Mouse (Mus musculus): ENCODE data around the gene Serpina9. TPM values are rescaled to one million over a fixed set of nuclear protein-coding genes. Genes with fewer than 3 reads are reported as not detected.

Gene Serpina9
- polyA plus RNA-seq, 1 experiment from 2014 or later: not detected

DNA sequence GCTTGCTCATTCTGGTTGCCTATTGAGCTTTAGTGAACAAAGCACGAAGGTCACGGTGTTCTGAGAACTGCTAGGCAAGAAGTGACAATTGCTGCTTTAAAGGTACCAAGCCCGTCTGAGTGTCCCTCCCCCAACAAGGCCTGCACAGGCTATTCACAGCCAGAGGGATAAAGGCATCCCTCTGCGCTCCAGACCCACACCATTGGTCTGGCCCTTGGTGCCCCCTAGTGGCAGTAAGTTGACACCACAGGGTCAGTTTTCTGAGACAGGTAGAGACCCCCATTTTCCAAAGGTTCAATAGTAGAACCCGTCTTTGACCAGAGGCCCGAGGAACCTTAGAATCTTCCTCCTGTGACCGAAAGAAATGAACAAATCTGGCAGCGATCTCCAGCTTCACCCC, 16.4 kb upstream of the Serpina9 start:
- Histone ChIP-seq H3K9me3 (no peaks in the 10 kb centered on the region), H3K4me3 (replicated peaks) (no peak overlapping the region), H3K27me3 (no peaks in the 10 kb centered on the region), H3K4me2 (no peak overlapping the region), H3K4me1 (no peaks in the 10 kb centered on the region), H3K27ac (no peak overlapping the region), H3K9ac (no peak overlapping the region), H3K36me3 (replicated peaks) (no peaks in the 10 kb centered on the region)
- 42% methylated on average over 8 of the region's 8 CpGs for whole genome bisulfite sequencing
- ATAC-seq (ENCODE audit: low FRiP score): 0 out of 2 replicates have a peak, but pooled peaks have one; percentile 27

DNA sequence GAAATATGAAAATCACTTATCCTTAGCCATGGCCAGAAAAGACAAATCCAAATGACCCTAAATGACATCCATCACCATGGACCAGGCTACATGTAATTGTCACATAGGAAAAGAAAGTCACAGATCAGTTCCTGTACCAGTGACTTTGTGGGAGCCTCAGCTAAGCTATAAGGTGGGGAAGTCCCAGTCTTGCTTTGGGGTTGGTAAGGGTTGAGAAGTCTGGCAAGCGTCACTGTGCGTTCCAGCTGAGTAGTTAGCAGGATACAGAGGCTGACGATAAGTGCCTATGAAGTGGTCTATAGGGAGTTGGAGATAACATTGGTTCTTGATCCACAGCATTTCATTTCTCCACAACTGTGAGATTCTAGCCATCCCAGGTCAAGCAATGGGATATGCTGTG, 1.7 kb upstream of the Serpina9 start:
- no peak overlapping the region for H3K27ac ChIP-seq
- no peaks in the 10 kb centered on the region for H3K27me3 ChIP-seq
- no peak overlapping the region for H3K4me2 ChIP-seq
- 94% methylated on average over 3 of the region's 3 CpGs for WGBS
- no peak for ATAC-seq (ENCODE audit: low FRiP score)
- H3K36me3 ChIP-seq (replicated peaks): no peaks in the 10 kb centered on the region
- H3K9ac ChIP-seq: no peak overlapping the region
- H3K4me3 ChIP-seq (replicated peaks): no peak overlapping the region
- H3K4me1 ChIP-seq: no peaks in the 10 kb centered on the region
- peaks cover 4% of the 10 kb centered on the region; the same call in 1 of the 2 replicates for H3K9me3 ChIP-seq

DNA sequence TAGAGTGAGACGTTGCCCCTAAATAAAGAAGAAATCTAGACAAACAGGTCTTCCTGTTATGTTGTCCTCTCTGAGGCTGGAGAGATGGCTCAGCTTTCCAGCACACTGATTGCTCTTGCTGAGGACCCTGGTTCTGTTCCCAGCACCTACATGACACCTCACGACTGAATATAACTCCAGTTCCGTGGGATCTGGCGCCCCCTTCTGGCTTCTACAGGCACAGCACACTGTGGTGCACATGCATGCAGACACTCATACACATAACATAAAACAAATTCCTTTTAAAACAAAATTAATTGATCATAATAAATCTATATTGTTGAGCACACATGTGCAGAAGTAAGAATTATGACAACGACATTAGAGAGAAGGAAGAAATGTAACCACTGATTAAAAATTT, 8.9 kb downstream of the Serpina9 start:
- 82% methylated on average over 5 of the region's 5 CpGs for WGBS
- no peak overlapping the region for H3K4me2 ChIP-seq
- H3K4me3 ChIP-seq (replicated peaks): no peak overlapping the region
- H3K36me3 ChIP-seq (replicated peaks): no peaks in the 10 kb centered on the region
- no peaks in the 10 kb centered on the region for H3K4me1 ChIP-seq
- H3K9ac ChIP-seq: no peak overlapping the region
- ATAC-seq (ENCODE audit: low FRiP score): no peak
- no peak overlapping the region for H3K27ac ChIP-seq
- no peaks in the 10 kb centered on the region for H3K27me3 ChIP-seq
- H3K9me3 ChIP-seq: 0 out of 2 replicates have a peak, but pooled peaks cover 7% of the 10 kb centered on the region

DNA sequence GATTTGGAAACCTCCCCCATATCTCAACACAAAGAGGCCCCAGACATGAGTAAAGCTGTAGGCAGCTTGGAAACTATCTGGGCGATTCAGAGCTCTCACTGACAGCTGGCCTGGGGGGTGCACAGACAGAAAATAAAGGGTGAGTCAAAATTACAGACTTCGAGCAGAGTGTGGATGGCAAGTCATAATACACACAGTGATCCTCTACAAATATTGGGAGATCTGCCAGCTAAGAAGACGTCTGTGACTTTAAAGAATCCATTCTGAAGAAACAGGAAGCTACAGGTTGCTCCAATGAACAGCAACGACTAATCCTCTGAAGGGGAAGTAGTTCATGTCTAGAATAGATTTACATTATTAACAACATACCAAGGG, 10.3 kb downstream of the Serpina9 start:
- H3K9me3 ChIP-seq: 0 out of 2 replicates have a peak, but pooled peaks cover 7% of the 10 kb centered on the region
- no peak overlapping the region for H3K4me2 ChIP-seq
- ATAC-seq (ENCODE audit: low FRiP score): no peak
- 72% methylated on average over 4 of the region's 4 CpGs for WGBS
- H3K4me3 ChIP-seq (replicated peaks): no peak overlapping the region
- no peaks in the 10 kb centered on the region for H3K4me1 ChIP-seq
- H3K27me3 ChIP-seq: no peaks in the 10 kb centered on the region
- H3K9ac ChIP-seq: no peak overlapping the region
- H3K36me3 ChIP-seq (replicated peaks): no peaks in the 10 kb centered on the region
- no peak overlapping the region for H3K27ac ChIP-seq

DNA sequence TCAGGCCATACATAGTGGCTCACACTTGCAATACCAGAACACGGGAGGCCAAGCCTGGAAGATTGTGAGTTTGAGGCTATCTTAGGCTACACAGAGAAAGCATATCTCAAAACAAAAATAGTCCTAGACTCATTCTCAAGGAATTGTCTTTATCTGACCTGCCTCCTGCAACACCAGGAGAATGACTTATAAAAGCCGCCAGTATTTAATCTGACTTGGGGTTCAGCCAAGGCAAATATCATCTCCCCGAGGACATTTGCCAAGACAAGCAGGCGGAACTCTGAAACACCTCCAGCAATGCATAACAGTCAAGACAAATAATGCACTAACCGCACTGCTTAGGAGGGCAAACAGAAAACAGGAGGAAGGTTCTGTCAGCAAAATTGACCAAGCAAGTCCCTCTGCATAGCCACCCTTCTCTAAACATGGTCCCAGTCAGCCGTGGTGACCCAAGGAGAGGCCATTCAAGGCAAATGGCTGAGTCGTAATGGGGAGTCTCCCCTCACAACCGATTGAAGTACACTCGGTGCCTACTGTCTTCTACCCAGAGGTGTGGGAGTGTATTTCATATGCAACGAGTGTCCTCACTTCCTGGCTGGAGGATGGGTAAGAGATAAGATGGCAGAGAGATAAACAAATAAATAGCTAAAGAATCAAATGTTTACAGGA, 10.9 kb downstream of the Serpina9 start:
- 0 out of 2 replicates have a peak, but pooled peaks cover 7% of the 10 kb centered on the region for H3K9me3 ChIP-seq
- no peak overlapping the region for H3K4me2 ChIP-seq
- 89% methylated on average over 10 of the region's 10 CpGs for WGBS
- no peaks in the 10 kb centered on the region for H3K27me3 ChIP-seq
- no peak overlapping the region for H3K4me3 ChIP-seq (replicated peaks)
- H3K4me1 ChIP-seq: no peaks in the 10 kb centered on the region
- no peak overlapping the region for H3K27ac ChIP-seq
- H3K9ac ChIP-seq: no peak overlapping the region
- ATAC-seq (ENCODE audit: low FRiP score): no peak
- H3K36me3 ChIP-seq (replicated peaks): no peaks in the 10 kb centered on the region

DNA sequence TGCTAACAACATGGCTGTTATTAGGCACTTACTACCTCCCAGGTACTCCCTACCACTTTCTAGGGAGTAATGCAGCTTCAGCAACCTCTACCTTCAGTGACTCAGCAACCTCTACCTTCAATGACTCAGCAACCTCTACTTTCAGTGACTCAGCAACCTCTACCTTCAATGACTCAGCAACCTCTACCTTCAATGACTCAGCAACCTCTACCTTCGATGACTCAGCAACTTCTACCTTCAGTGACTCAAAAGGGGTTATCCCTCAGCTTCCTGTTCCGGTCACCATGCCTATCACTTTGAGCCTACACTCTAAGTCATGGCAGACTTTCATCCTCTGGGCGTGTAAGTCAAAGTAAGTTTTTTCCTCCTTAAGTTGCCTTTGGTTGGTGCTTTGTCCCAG, 13.0 kb downstream of the Serpina9 start:
- no peaks in the 10 kb centered on the region for H3K27me3 ChIP-seq

DNA sequence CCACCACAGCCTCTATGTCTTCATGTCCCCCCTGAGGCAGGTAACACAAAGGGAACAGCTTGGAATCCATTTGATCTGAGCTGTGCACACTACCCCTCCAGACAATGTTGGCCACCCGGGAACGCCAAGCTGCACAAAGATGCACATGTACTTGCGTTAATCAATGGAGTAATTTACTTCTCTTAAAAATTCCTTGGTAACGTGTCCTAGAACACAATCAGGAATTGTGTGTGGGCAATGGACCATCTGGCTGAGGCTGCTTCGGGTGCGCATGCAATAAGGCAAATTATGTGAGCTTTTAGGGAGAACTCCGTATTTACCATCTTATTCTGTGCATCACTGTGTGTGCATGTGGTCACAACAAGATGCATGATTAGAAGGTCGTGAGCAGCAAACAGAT, 13.9 kb downstream of the Serpina9 start:
- H3K27ac ChIP-seq: no peak overlapping the region
- H3K36me3 ChIP-seq (replicated peaks): no peaks in the 10 kb centered on the region
- H3K27me3 ChIP-seq: no peaks in the 10 kb centered on the region
- H3K4me1 ChIP-seq: no peaks in the 10 kb centered on the region
- 0 out of 2 replicates have a peak, but pooled peaks cover 5% of the 10 kb centered on the region for H3K9me3 ChIP-seq
- no peak for ATAC-seq (ENCODE audit: low FRiP score)
- WGBS: 77% methylated on average over 8 of the region's 8 CpGs
- H3K4me3 ChIP-seq (replicated peaks): no peak overlapping the region
- no peak overlapping the region for H3K4me2 ChIP-seq
- H3K9ac ChIP-seq: no peak overlapping the region

More for the DNA sequence above, 13.0 kb downstream of the Serpina9 start:
- ATAC-seq (ENCODE audit: low FRiP score): no peak
- H3K27ac ChIP-seq: no peak overlapping the region
- H3K4me1 ChIP-seq: no peaks in the 10 kb centered on the region
- 88% methylated on average over 3 of the region's 3 CpGs for WGBS
- H3K4me2 ChIP-seq: no peak overlapping the region
- H3K9me3 ChIP-seq: 0 out of 2 replicates have a peak, but pooled peaks cover 7% of the 10 kb centered on the region
- no peak overlapping the region for H3K4me3 ChIP-seq (replicated peaks)
- H3K36me3 ChIP-seq (replicated peaks): no peaks in the 10 kb centered on the region
- no peak overlapping the region for H3K9ac ChIP-seq

DNA sequence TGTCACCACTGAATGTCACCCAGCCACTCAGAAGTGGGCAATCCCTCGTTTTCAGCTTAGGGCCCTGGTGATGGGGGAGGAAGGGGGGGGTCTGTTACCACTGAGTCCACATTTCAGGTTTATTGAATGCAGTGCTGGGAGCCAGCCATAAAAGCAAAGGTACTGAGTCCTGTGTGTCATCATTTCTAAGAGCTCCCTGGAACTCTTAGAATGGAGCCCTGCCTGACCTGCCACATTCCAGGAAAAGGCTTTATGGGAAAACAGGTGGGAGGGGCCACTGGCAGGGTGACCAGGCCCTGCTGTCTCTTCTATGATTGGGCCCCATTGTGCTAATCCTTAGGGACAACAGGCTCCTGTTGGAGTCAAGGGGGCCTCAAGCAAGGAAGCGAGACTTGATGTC, 17.0 kb downstream of the Serpina9 start:
- no peak for ATAC-seq (ENCODE audit: low FRiP score)
- H3K9ac ChIP-seq: no peak overlapping the region

DNA sequence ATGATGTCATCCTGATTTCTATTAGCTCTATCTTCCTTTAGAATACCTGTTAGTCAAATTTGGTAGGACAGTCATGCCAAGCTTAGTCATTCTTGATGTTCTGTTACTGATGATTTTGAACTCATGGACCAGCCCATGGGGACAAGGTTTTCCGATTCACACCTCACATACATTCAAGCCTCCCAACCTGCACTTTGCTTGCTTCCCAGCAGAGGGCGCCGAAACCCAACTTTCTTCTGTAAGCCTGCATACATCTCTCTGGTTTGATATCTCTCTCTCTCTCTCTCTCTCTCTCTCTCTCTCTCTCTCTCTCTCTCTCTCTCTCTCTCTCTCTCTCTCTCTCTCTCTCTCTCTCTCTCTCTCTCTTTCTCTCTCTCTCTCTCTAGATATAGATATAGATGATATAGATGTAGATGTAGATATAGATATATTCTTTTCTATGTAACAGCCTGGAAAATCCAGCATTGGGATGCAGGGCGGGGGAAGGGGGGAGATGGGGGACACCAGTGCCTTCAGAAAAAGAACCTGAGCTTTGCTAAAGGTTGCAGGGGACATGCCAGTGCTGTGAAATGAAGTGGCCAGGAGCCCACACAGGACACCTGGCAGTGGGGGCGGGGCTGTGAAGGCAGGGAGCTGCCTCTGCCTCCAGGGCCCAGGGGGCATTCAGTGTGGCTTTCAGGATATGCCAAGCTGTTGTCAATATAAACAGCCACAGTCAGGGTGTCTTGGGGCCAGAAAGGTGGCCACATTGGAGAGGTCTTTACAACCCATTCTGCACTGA, 18.1 kb downstream of the Serpina9 start:
- Histone ChIP-seq H3K4me2 (no peak overlapping the region), H3K36me3 (replicated peaks) (no peaks in the 10 kb centered on the region), H3K4me3 (replicated peaks) (no peak overlapping the region), H3K9ac (no peak overlapping the region), H3K4me1 (no peaks in the 10 kb centered on the region), H3K27me3 (no peaks in the 10 kb centered on the region), H3K9me3 (no peaks in the 10 kb centered on the region), H3K27ac (no peak overlapping the region)
- WGBS: 44% methylated on average over 5 of the region's 5 CpGs
- no peak for ATAC-seq (ENCODE audit: low FRiP score)

More for the DNA sequence above, 17.0 kb downstream of the Serpina9 start:
- no peak overlapping the region for H3K4me2 ChIP-seq
- H3K4me3 ChIP-seq (replicated peaks): no peak overlapping the region
- no peaks in the 10 kb centered on the region for H3K9me3 ChIP-seq
- WGBS: 68% methylated on average over 2 of the region's 2 CpGs
- no peaks in the 10 kb centered on the region for H3K4me1 ChIP-seq
- no peak overlapping the region for H3K27ac ChIP-seq
- H3K36me3 ChIP-seq (replicated peaks): no peaks in the 10 kb centered on the region
- H3K27me3 ChIP-seq: no peaks in the 10 kb centered on the region

DNA sequence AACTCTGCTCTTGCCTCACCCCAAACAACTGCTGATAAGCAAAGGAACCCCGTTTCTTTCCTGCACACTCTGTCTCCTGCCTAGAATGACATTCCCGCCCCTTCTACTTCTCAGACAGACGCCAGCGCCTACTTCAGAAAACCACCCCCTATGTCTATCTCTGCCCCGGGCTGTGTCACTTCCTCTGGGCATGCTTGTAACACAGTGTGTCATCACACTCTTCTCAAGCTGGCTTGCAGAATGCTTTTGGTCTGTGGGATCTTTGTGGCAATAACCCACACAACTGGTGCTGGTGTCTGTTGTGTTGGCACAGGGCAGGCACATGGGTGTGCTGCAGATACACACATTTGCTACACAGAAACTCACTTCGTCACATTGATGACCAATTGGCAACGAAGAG, 20.6 kb downstream of the Serpina9 start:
- WGBS: 80% methylated on average over 7 of the region's 7 CpGs
- Histone ChIP-seq H3K9me3 (no peaks in the 10 kb centered on the region), H3K4me3 (replicated peaks) (no peak overlapping the region), H3K9ac (no peak overlapping the region), H3K27ac (no peak overlapping the region), H3K4me2 (no peak overlapping the region), H3K4me1 (no peaks in the 10 kb centered on the region), H3K36me3 (replicated peaks) (no peaks in the 10 kb centered on the region), H3K27me3 (no peaks in the 10 kb centered on the region)
- ATAC-seq (ENCODE audit: low FRiP score): no peak

DNA sequence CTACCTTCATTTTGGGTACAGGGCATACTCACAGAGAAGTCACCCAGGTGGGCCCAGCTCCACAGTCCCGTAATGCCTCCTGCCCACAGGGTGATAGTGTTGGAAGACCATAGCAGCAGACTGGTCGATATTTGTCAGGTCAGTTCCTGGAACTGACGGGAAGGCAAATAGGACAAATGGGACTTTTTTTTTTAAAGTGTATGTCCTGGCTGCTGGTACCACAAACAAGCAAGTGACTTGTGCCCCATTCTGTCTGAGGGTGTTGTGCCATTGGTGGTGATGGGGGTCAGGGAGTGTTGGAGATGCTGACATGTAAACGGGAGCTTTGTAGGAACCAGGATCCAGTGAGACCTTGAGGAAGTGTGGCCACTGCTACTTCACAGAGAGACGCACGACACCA, 23.7 kb downstream of the Serpina9 start, which contains the start of gene Serpina11:
Gene Serpina11, minus strand, starts transcription at position 101 of the 400 bp plus-strand sequence.
- H3K4me1 ChIP-seq: no peaks in the 10 kb centered on the region
- H3K4me3 ChIP-seq (replicated peaks): no peak within 1 kb of the TSS
- ATAC-seq (ENCODE audit: low FRiP score): no peak
- H3K36me3 ChIP-seq (replicated peaks): no peaks in the 10 kb centered on the region
- H3K4me2 ChIP-seq: no peak within 1 kb of the TSS
- H3K27me3 ChIP-seq: no peaks in the 10 kb centered on the region
- H3K27ac ChIP-seq: no peak within 1 kb of the TSS
- WGBS: 89% methylated on average over 6 of the region's 6 CpGs
- no peaks in the 10 kb centered on the region for H3K9me3 ChIP-seq
- no peak within 1 kb of the TSS for H3K9ac ChIP-seq

DNA sequence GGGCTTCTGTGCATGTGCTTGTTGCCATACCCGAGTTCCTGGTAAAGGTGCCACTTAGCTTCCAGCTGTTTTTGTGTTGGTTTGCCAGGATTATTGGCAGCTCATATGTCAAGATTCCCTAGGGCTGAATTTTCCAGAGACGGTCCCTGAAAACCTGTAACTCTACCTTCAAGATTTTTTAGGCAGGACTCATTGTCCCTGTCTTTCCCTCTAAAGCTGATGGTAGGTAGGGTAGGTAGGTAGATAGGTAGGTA, 24.1 kb downstream of the Serpina9 start:
- 68% methylated on average over 2 of the region's 2 CpGs for WGBS
- Histone ChIP-seq H3K27me3 (no peaks in the 10 kb centered on the region), H3K4me3 (replicated peaks) (no peak overlapping the region), H3K36me3 (replicated peaks) (no peaks in the 10 kb centered on the region), H3K4me1 (no peaks in the 10 kb centered on the region), H3K9me3 (no peaks in the 10 kb centered on the region), H3K9ac (no peak overlapping the region), H3K27ac (no peak overlapping the region), H3K4me2 (no peak overlapping the region)
- no peak for ATAC-seq (ENCODE audit: low FRiP score)
